ENCODE assay signal across 26 mouse cellular contexts in the genomic region with DNA sequence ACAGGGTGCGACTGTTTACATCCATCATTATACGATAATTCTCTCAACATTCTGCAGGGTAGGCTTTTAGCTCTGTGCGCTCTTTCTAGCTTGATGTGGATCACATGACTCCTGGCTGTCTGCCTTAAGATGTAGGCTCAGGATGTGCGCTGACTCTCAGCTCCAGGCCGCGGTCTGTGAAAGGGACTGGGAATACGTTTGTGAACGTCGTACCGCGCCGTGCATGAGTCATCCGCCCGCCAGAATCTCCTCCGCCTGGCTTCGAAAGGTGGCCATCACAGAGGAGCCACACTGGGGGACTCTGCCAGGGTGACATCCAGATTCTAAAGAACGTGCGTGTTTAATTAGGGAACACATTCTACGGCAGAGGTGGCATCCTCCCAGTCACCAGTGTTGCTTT.
DNase-seq lines count a peak whose midpoint lies in the region; ATAC-seq and TF ChIP-seq lines count a peak whose summit lies in the region.
"Had no signal": no experiment of that assay in that cellular context is flagged by ENCODE, and none has a peak within 500 bp of the region (broad histone marks: within the 10 kb centered on the region; RNA-seq: fewer than 3 reads in every experiment).

No protein-coding gene starts in this region.

- no peak for TF ChIP-seq CTCF in hindbrain, postnatal 0 days (IDR thresholded peaks at IDR 0.05; ENCODE audit: low read depth)

- no peak overlapping the region for H3K4me2 ChIP-seq in hindbrain, postnatal 0 days (ENCODE audit: low read depth, low read length)
- H3K4me2 ChIP-seq: embryonic facial prominence, embryonic 13.5 days; forebrain, embryonic 15.5 days; hindbrain, embryonic 15.5 days; kidney, embryonic 15.5 days; limb, embryonic 12.5 days; liver, embryonic 15.5 days; lung, embryonic 15.5 days; midbrain, embryonic 12.5 days; neural tube, embryonic 13.5 days had no signal

- peak; percentile 44 to 55 for DNase-seq in frontal cortex, postnatal 36 days (ENCODE audit: low spot score in 2 of 2)
- DNase-seq in frontal cortex, postnatal 10 days (ENCODE audit: low spot score in 2 of 2), result no peak
- peak; percentile 58 to 64 for DNase-seq in left cerebral cortex, adult 18-20 months (ENCODE audit: low spot score in 2 of 2)
- no peak for DNase-seq in left cerebral cortex, postnatal 4 days
- DNase-seq in ZHBTc4 (ENCODE audit: low read depth, low spot score), result peak; percentile 33
- DNase-seq in right cerebral cortex, postnatal 14 days, result peak; percentile 30
- no peak for DNase-seq in hindbrain, postnatal 0 days (ENCODE audit: low spot score)
- DNase-seq: adrenal gland, postnatal 14 days; cerebellum, adult 18-20 months; gastrocnemius, postnatal 14 days; kidney, adult 18-20 months; kidney, postnatal 25 days; lung, postnatal 36 days; thymus, postnatal 4 days had no signal

- H3K9ac ChIP-seq in hindbrain, postnatal 0 days (replicated peaks; ENCODE audit: low read length), result no peak overlapping the region
- H3K9ac ChIP-seq: embryonic facial prominence, embryonic 13.5 days; forebrain, embryonic 15.5 days; hindbrain, embryonic 15.5 days; kidney, embryonic 15.5 days; limb, embryonic 12.5 days; liver, embryonic 15.5 days; lung, embryonic 15.5 days; midbrain, embryonic 12.5 days; neural tube, embryonic 13.5 days had no signal

- H3K9me3 ChIP-seq in hindbrain, postnatal 0 days (ENCODE audit: low read length), result no peaks in the 10 kb centered on the region
- H3K9me3 ChIP-seq: embryonic facial prominence, embryonic 13.5 days; forebrain, embryonic 10.5 days; forebrain, embryonic 15.5 days; heart, embryonic 10.5 days; hindbrain, embryonic 15.5 days; kidney, embryonic 15.5 days; limb, embryonic 12.5 days; liver, embryonic 15.5 days; lung, embryonic 15.5 days; midbrain, embryonic 12.5 days; neural tube, embryonic 13.5 days had no signal

- H3K27me3 ChIP-seq in hindbrain, postnatal 0 days (ENCODE audit: insufficient read depth, low read length), result no peaks in the 10 kb centered on the region
- H3K27me3 ChIP-seq: embryonic facial prominence, embryonic 13.5 days; forebrain, embryonic 15.5 days; hindbrain, embryonic 15.5 days; kidney, embryonic 15.5 days; limb, embryonic 12.5 days; liver, embryonic 15.5 days; lung, embryonic 15.5 days; midbrain, embryonic 12.5 days; neural tube, embryonic 13.5 days had no signal

- intact Hi-C loops in left cerebral cortex, postnatal 4 days (cut with DNase I), result no loop called here

- H3K27ac ChIP-seq in hindbrain, postnatal 0 days, result no peak overlapping the region
- H3K27ac ChIP-seq: embryonic facial prominence, embryonic 13.5 days; forebrain, embryonic 10.5 days; forebrain, embryonic 15.5 days; heart, embryonic 10.5 days; hindbrain, embryonic 15.5 days; kidney, embryonic 15.5 days; limb, embryonic 12.5 days; liver, embryonic 15.5 days; lung, embryonic 15.5 days; midbrain, embryonic 12.5 days; neural tube, embryonic 13.5 days had no signal

- 95% methylated on average over 19 of the region's 19 CpGs for WGBS in hindbrain, postnatal 0 days

- H3K4me3 ChIP-seq in hindbrain, postnatal 0 days (ENCODE audit: low read length), result no peak overlapping the region
- H3K4me3 ChIP-seq: embryonic facial prominence, embryonic 13.5 days; forebrain, embryonic 10.5 days; forebrain, embryonic 15.5 days; heart, embryonic 10.5 days; hindbrain, embryonic 15.5 days; kidney, embryonic 15.5 days; limb, embryonic 12.5 days; liver, embryonic 15.5 days; lung, embryonic 15.5 days; midbrain, embryonic 12.5 days; neural tube, embryonic 13.5 days had no signal

- H3K4me1 ChIP-seq in hindbrain, postnatal 0 days (ENCODE audit: insufficient read depth, low read length), result no peaks in the 10 kb centered on the region
- H3K4me1 ChIP-seq: embryonic facial prominence, embryonic 13.5 days; heart, embryonic 10.5 days; kidney, embryonic 15.5 days; limb, embryonic 12.5 days; liver, embryonic 15.5 days; lung, embryonic 15.5 days; midbrain, embryonic 12.5 days had no signal

- ATAC-seq in hindbrain, postnatal 0 days, result no peak
- ATAC-seq: forebrain, embryonic 15.5 days had no signal

- H3K36me3 ChIP-seq in hindbrain, postnatal 0 days (ENCODE audit: insufficient read depth, low read length), result no peaks in the 10 kb centered on the region
- H3K36me3 ChIP-seq: embryonic facial prominence, embryonic 13.5 days; forebrain, embryonic 10.5 days; forebrain, embryonic 15.5 days; G1E; heart, embryonic 10.5 days; hindbrain, embryonic 15.5 days; kidney, embryonic 15.5 days; limb, embryonic 12.5 days; liver, embryonic 15.5 days; lung, embryonic 15.5 days; midbrain, embryonic 12.5 days; neural tube, embryonic 13.5 days had no signal

Comparison
In these comparisons a context has a peak if more than half of its experiments do, and no peak if none do; other contexts are left out.
1. DNase-seq: peak in frontal cortex, postnatal 36 days (2 of 2), left cerebral cortex, adult 18-20 months (2 of 2), ZHBTc4 (single experiment) and right cerebral cortex, postnatal 14 days (single experiment); none in frontal cortex, postnatal 10 days (0 of 2), left cerebral cortex, postnatal 4 days (single experiment) and hindbrain, postnatal 0 days (single experiment).